ENCODE assay signal across 8 mouse cellular contexts in genomic region chr13:55208837-55209648, GRCm38 (mm10). TPM values are rescaled to one million over a fixed set of nuclear protein-coding genes. Genes with fewer than 3 reads are reported as not detected.
A peak's percentile ranks its signal among the peaks of the same experiment; 100 is the strongest.
DNase-seq lines count a peak whose midpoint lies in the region; ATAC-seq and TF ChIP-seq lines count a peak whose summit lies in the region.

No protein-coding gene starts in this region.

- H3K27ac ChIP-seq in forebrain, embryonic 10.5 days = peak overlapping the region; percentile 99
- no peak overlapping the region for H3K27ac ChIP-seq in forebrain, embryonic 11.5 days (ENCODE audit: low read depth, low read length)
- peak overlapping the region; percentile 41 for H3K27ac ChIP-seq in testis, adult 2 months (ENCODE audit: control insufficient read depth, insufficient read depth, low read depth, low read length)
- peak overlapping the region; percentile 99; the same call in 1 of the 2 replicates for H3K27ac ChIP-seq in limb, embryonic 15.5 days
- peak overlapping the region; percentile 98 for H3K27ac ChIP-seq in stomach, postnatal 0 days (replicated peaks)

- TF ChIP-seq EP300 in stomach, postnatal 0 days (optimal IDR thresholded peaks at IDR 0.05) = no peak

- 0 out of 2 replicates have a peak, but pooled peaks cover 6% of the 10 kb centered on the region for H3K9me3 ChIP-seq in forebrain, embryonic 10.5 days
- H3K9me3 ChIP-seq in forebrain, embryonic 11.5 days (ENCODE audit: control insufficient read depth, low read length) = no peaks in the 10 kb centered on the region
- no peaks in the 10 kb centered on the region for H3K9me3 ChIP-seq in limb, embryonic 15.5 days
- no peaks in the 10 kb centered on the region for H3K9me3 ChIP-seq in stomach, postnatal 0 days (ENCODE audit: control insufficient read depth, low read length)

- H3K27me3 ChIP-seq in forebrain, embryonic 10.5 days (ENCODE audit: poor library complexity, severe bottlenecking) = 0 out of 2 replicates have a peak, but pooled peaks cover 9% of the 10 kb centered on the region
- H3K27me3 ChIP-seq in forebrain, embryonic 11.5 days (ENCODE audit: control insufficient read depth, insufficient read depth, low read length) = no peaks in the 10 kb centered on the region
- H3K27me3 ChIP-seq in testis, adult 2 months (ENCODE audit: control insufficient read depth, insufficient read depth, low read length) = no peaks in the 10 kb centered on the region
- H3K27me3 ChIP-seq in limb, embryonic 15.5 days = no peaks in the 10 kb centered on the region
- H3K27me3 ChIP-seq in stomach, postnatal 0 days (ENCODE audit: control insufficient read depth, insufficient read depth, low read length) = no peaks in the 10 kb centered on the region

- 67% methylated on average over 13 of the region's 13 CpGs for WGBS in forebrain, embryonic 10.5 days
- WGBS in forebrain, embryonic 11.5 days = 58% methylated on average over 13 of the region's 13 CpGs
- WGBS in limb, embryonic 15.5 days = 62% methylated on average over 13 of the region's 13 CpGs
- 66% methylated on average over 13 of the region's 13 CpGs for WGBS in stomach, postnatal 0 days

- no peak overlapping the region for H3K9ac ChIP-seq in forebrain, embryonic 11.5 days (ENCODE audit: low read length)
- H3K9ac ChIP-seq in limb, embryonic 15.5 days = no peak overlapping the region
- H3K9ac ChIP-seq in stomach, postnatal 0 days (ENCODE audit: low read length) = no peak overlapping the region

- no peak for ATAC-seq in forebrain, embryonic 11.5 days (replicated peaks; ENCODE audit: low FRiP score)
- ATAC-seq in limb, embryonic 15.5 days (ENCODE audit: insufficient number of reproducible peaks, low FRiP score, low TSS enrichment, low read depth) = no peak
- ATAC-seq in stomach, postnatal 0 days (ENCODE audit: low FRiP score, low TSS enrichment) = no peak

- H3K4me2 ChIP-seq in forebrain, embryonic 11.5 days (ENCODE audit: low read depth, low read length, severe bottlenecking) = no peak overlapping the region
- H3K4me2 ChIP-seq in limb, embryonic 15.5 days = no peak overlapping the region
- no peak overlapping the region for H3K4me2 ChIP-seq in stomach, postnatal 0 days (replicated peaks; ENCODE audit: low read depth)

- H3K4me3 ChIP-seq in forebrain, embryonic 10.5 days = peak overlapping the region; percentile 90
- no peak overlapping the region for H3K4me3 ChIP-seq in forebrain, embryonic 11.5 days (ENCODE audit: low read depth, low read length)
- H3K4me3 ChIP-seq in testis, adult 2 months (ENCODE audit: control insufficient read depth, low read depth, low read length) = peak overlapping the region; percentile 83; the same call in 1 of the 2 replicates
- 0 out of 2 replicates have a peak overlapping the region, but pooled peaks have one; percentile 74 for H3K4me3 ChIP-seq in limb, embryonic 15.5 days
- no peak overlapping the region for H3K4me3 ChIP-seq in stomach, postnatal 0 days (ENCODE audit: low read depth, low read length)

- peaks cover 39% of the 10 kb centered on the region for H3K4me1 ChIP-seq in forebrain, embryonic 10.5 days
- peaks cover 21% of the 10 kb centered on the region for H3K4me1 ChIP-seq in forebrain, embryonic 11.5 days (replicated peaks; ENCODE audit: control insufficient read depth, insufficient read depth, low read length)
- peaks cover 10% of the 10 kb centered on the region for H3K4me1 ChIP-seq in testis, adult 2 months (ENCODE audit: control insufficient read depth, insufficient read depth, low read length)
- H3K4me1 ChIP-seq in limb, embryonic 15.5 days = peaks cover 32% of the 10 kb centered on the region
- H3K4me1 ChIP-seq in stomach, postnatal 0 days (replicated peaks; ENCODE audit: control insufficient read depth, insufficient read depth) = peaks cover 8% of the 10 kb centered on the region; the same call in 1 of the 2 replicates

- peaks cover 11% of the 10 kb centered on the region for H3K36me3 ChIP-seq in forebrain, embryonic 10.5 days (replicated peaks)
- H3K36me3 ChIP-seq in forebrain, embryonic 11.5 days (ENCODE audit: control insufficient read depth, insufficient read depth, low read length) = no peaks in the 10 kb centered on the region
- H3K36me3 ChIP-seq in testis, adult 2 months (ENCODE audit: control insufficient read depth, insufficient read depth, low read length) = no peaks in the 10 kb centered on the region; the same call in 1 of the 2 replicates
- peaks cover 8% of the 10 kb centered on the region; the same call in 1 of the 2 replicates for H3K36me3 ChIP-seq in limb, embryonic 15.5 days
- no peaks in the 10 kb centered on the region for H3K36me3 ChIP-seq in stomach, postnatal 0 days (ENCODE audit: control insufficient read depth, insufficient read depth, low read length)

- TF ChIP-seq POLR2A in testis, adult 2 months (IDR thresholded peaks at IDR 0.05; ENCODE audit: control insufficient read depth, low read depth, low read length) = 0 out of 2 replicates have a peak, but pooled peaks have one; percentile 8

- DNase-seq in forebrain, embryonic 10.5 days (ENCODE audit: extremely low spot score, low spot score) = no peak
- no peak for DNase-seq in forebrain, embryonic 11.5 days (ENCODE audit: low spot score)
- no peak for DNase-seq in testis, postnatal 14 days (ENCODE audit: low spot score)
- no peak for DNase-seq in stomach, postnatal 0 days (ENCODE audit: low spot score)
- DNase-seq in right cerebral cortex, postnatal 36 days (ENCODE audit: low spot score in 2 of 2) = no peak
- no peak for DNase-seq in right cerebral cortex, adult 18-20 months

- no peak for TF ChIP-seq CTCF in testis, adult 2 months (IDR thresholded peaks at IDR 0.05; ENCODE audit: control insufficient read depth, insufficient read depth, insufficient replicate concordance, low read depth, low read length)
- peak; percentile 50 for TF ChIP-seq CTCF in stomach, postnatal 0 days (IDR thresholded peaks at IDR 0.05; ENCODE audit: low read depth)

RNA-seq across cellular contexts. Expression of gene Nsd1, which starts 0.5 kb away (rescaled TPM):
- polyA plus RNA-seq in forebrain, embryonic 10.5 days (2016; fragmentation: Nextera tagmentation; extraction: Ambion mirVana) = 66.8 and 70.1 TPM in 2 replicates
- polyA plus RNA-seq in forebrain, embryonic 11.5 days (2014; fragmentation: Nextera tagmentation; extraction: Ambion mirVana) = 69.6 and 79.3 TPM in 2 replicates
- polyA plus RNA-seq in testis, adult 2 months (2012; rRNA removed) = 9.0 and 9.5 TPM in 2 replicates
- 52.4 and 55.8 TPM in 2 replicates for polyA plus RNA-seq in limb, embryonic 15.5 days (2015; fragmentation: Nextera tagmentation; extraction: Ambion mirVana)
- polyA plus RNA-seq in stomach, postnatal 0 days (2015; fragmentation: Nextera tagmentation; extraction: Ambion mirVana) = 33.7 and 35.0 TPM in 2 replicates

RNA-seq across cellular contexts. Expression of gene Fgfr4, which starts 56.6 kb away (rescaled TPM):
- 0.16 and 0.30 TPM in 2 replicates for polyA plus RNA-seq in forebrain, embryonic 10.5 days (2016; fragmentation: Nextera tagmentation; extraction: Ambion mirVana)
- 0.23 and 0.27 TPM in 2 replicates for polyA plus RNA-seq in forebrain, embryonic 11.5 days (2014; fragmentation: Nextera tagmentation; extraction: Ambion mirVana)
- 2.9 and 3.0 TPM in 2 replicates for polyA plus RNA-seq in testis, adult 2 months (2012; rRNA removed)
- 8.2 and 14.2 TPM in 2 replicates for polyA plus RNA-seq in limb, embryonic 15.5 days (2015; fragmentation: Nextera tagmentation; extraction: Ambion mirVana)
- polyA plus RNA-seq in stomach, postnatal 0 days (2015; fragmentation: Nextera tagmentation; extraction: Ambion mirVana) = 1.4 and 1.6 TPM in 2 replicates

Comparison
In these comparisons a context has a peak if more than half of its experiments do, and no peak if none do; other contexts are left out.
1. H3K4me3 ChIP-seq: peak in forebrain, embryonic 10.5 days (single experiment), testis, adult 2 months (single experiment) and limb, embryonic 15.5 days (single experiment); none in forebrain, embryonic 11.5 days (single experiment) and stomach, postnatal 0 days (single experiment).